Mouse (Mus musculus) limb, embryonic 15.5 days (tissue): ENCODE results near the gene Numbl. TPM values are rescaled to one million over a fixed set of nuclear protein-coding genes. Genes with fewer than 3 reads are reported as not detected.
A peak's percentile ranks its signal among the peaks of the same experiment; 100 is the strongest.

Source experiments
- ATAC-seq: fragments of 200-750 bp; cut with Nextera tagmentation; 2 replicates; pipeline ENCODE4 v1.8.0; 2017; ENCODE audit warnings: low read depth, moderate TSS enrichment; ENCODE audit not compliant: insufficient number of reproducible peaks, low FRiP score, low TSS enrichment
- H3K27ac ChIP-seq: fragments of 300-500 bp; sonication (generic); 2 replicates; pipeline ENCODE4 v1.5.1; 2015; ENCODE audit warnings: moderate library complexity, mild to moderate bottlenecking, inconsistent platforms
- H3K27me3 ChIP-seq: fragments of 300-500 bp; sonication (generic); 2 replicates; pipeline ENCODE4 v1.6.1; 2015; ENCODE audit warnings: inconsistent platforms
- H3K36me3 ChIP-seq: fragments of 300-500 bp; sonication (generic); 2 replicates; pipeline ENCODE4 v1.6.1; 2015; ENCODE audit warnings: inconsistent platforms
- H3K4me1 ChIP-seq: fragments of 300-500 bp; sonication (generic); 2 replicates; pipeline ENCODE4 v1.6.1; 2015; ENCODE audit warnings: inconsistent platforms
- H3K4me2 ChIP-seq: fragments of 300-500 bp; sonication (generic); 2 replicates; pipeline ENCODE4 v1.6.1; 2015; ENCODE audit warnings: mild to moderate bottlenecking, inconsistent platforms
- H3K4me3 ChIP-seq: fragments of 300-500 bp; sonication (generic); 2 replicates; pipeline ENCODE4 v1.5.1; 2015; ENCODE audit warnings: mild to moderate bottlenecking, inconsistent platforms
- H3K9ac ChIP-seq: fragments of 300-500 bp; sonication (generic); 2 replicates; pipeline ENCODE4 v1.6.1; 2015; ENCODE audit warnings: inconsistent platforms
- H3K9me3 ChIP-seq: fragments of 300-500 bp; sonication (generic); 2 replicates; pipeline ENCODE4 v1.6.1; 2016; ENCODE audit warnings: inconsistent platforms
- WGBS: fragments of 180-500 bp; shearing (Covaris S2); methylation state at CpG from one replicate; pipeline ENCODE4 v1.1.7; 2015; 5-methylcytosine and 5-hydroxymethylcytosine counted together
- polyA plus RNA-seq: library from polyadenylated mRNA; unstranded; fragments of >200 nt; fragmentation: Nextera tagmentation; extraction: Ambion mirVana; gene quantifications from 2 replicates; pipeline ENCODE4 v1.2.1, GENCODE M21; 2015

Gene Numbl
- polyA plus RNA-seq, 1 experiment from 2014 or later: 41.7 TPM

GRCm38 (mm10) chr7:27257046-27257851, 984 bp upstream of the Numbl start:
- 9% methylated on average over 27 of the region's 27 CpGs for WGBS
- H3K4me1 ChIP-seq: peaks cover 31% of the 10 kb centered on the region
- H3K9ac ChIP-seq: 0 out of 2 replicates have a peak overlapping the region, but pooled peaks have one; percentile 17
- peak overlapping the region; percentile 80 for H3K4me2 ChIP-seq
- H3K9me3 ChIP-seq: no peaks in the 10 kb centered on the region
- peak overlapping the region; percentile 97 for H3K27ac ChIP-seq
- no peaks in the 10 kb centered on the region for H3K27me3 ChIP-seq
- 0 out of 2 replicates have a peak, but pooled peaks have one; percentile 0 for ATAC-seq
- H3K4me3 ChIP-seq: peak overlapping the region; percentile 83
- H3K36me3 ChIP-seq: peaks cover 29% of the 10 kb centered on the region

GRCm38 (mm10) chr7:27257852-27258204, 405 bp upstream of the Numbl start:
- H3K4me2 ChIP-seq: peak overlapping the region; percentile 80
- 1% methylated on average over 5 of the region's 6 CpGs for WGBS
- H3K4me1 ChIP-seq: peaks cover 30% of the 10 kb centered on the region
- no peaks in the 10 kb centered on the region for H3K27me3 ChIP-seq
- H3K9ac ChIP-seq: no peak overlapping the region
- peaks cover 32% of the 10 kb centered on the region for H3K36me3 ChIP-seq
- peak overlapping the region; percentile 83 for H3K4me3 ChIP-seq
- H3K27ac ChIP-seq: peak overlapping the region; percentile 97
- no peaks in the 10 kb centered on the region for H3K9me3 ChIP-seq
- ATAC-seq: peak; percentile 9; the same call in 1 of the 2 replicates

GRCm38 (mm10) chr7:27259271-27259721, 1.1 kb downstream of the Numbl start:
- Histone ChIP-seq H3K4me1 (peaks cover 29% of the 10 kb centered on the region), H3K36me3 (peaks cover 36% of the 10 kb centered on the region), H3K9ac (peak overlapping the region; percentile 95), H3K27me3 (no peaks in the 10 kb centered on the region), H3K9me3 (no peaks in the 10 kb centered on the region), H3K4me3 (peak overlapping the region; percentile 83), H3K4me2 (peak overlapping the region; percentile 80), H3K27ac (peak overlapping the region; percentile 97)
- WGBS: 1% methylated on average over 9 of the region's 9 CpGs
- ATAC-seq: no peak

- ATAC-seq: no peak
- 23% methylated on average over 5 of the region's 5 CpGs for WGBS
- H3K36me3 ChIP-seq: peaks cover 36% of the 10 kb centered on the region
- peak overlapping the region; percentile 83 for H3K4me3 ChIP-seq
- no peaks in the 10 kb centered on the region for H3K27me3 ChIP-seq
- H3K9me3 ChIP-seq: no peaks in the 10 kb centered on the region
- H3K27ac ChIP-seq: peak overlapping the region; percentile 97
- H3K9ac ChIP-seq: peak overlapping the region; percentile 95
- H3K4me2 ChIP-seq: peak overlapping the region; percentile 80
- H3K4me1 ChIP-seq: peaks cover 29% of the 10 kb centered on the region
Measured at GRCm38 (mm10) chr7:27259771-27260170, 1.5 kb downstream of the Numbl start.

GRCm38 (mm10) chr7:27260856-27261255, 2.6 kb downstream of the Numbl start:
- no peak for ATAC-seq
- H3K27ac ChIP-seq: no peak overlapping the region
- no peak overlapping the region for H3K4me3 ChIP-seq
- no peak overlapping the region; the same call in 1 of the 2 replicates for H3K4me2 ChIP-seq
- WGBS: 84% methylated on average over 7 of the region's 7 CpGs
- H3K9me3 ChIP-seq: no peaks in the 10 kb centered on the region
- H3K27me3 ChIP-seq: no peaks in the 10 kb centered on the region
- no peak overlapping the region for H3K9ac ChIP-seq
- H3K36me3 ChIP-seq: peaks cover 41% of the 10 kb centered on the region
- peaks cover 28% of the 10 kb centered on the region for H3K4me1 ChIP-seq

- H3K27ac ChIP-seq: no peak overlapping the region
- no peaks in the 10 kb centered on the region for H3K27me3 ChIP-seq
- peaks cover 24% of the 10 kb centered on the region for H3K4me1 ChIP-seq
- 83% methylated on average over 6 of the region's 6 CpGs for WGBS
- no peak overlapping the region for H3K9ac ChIP-seq
- H3K4me2 ChIP-seq: no peak overlapping the region
- ATAC-seq: no peak
- H3K36me3 ChIP-seq: peaks cover 51% of the 10 kb centered on the region
- no peak overlapping the region for H3K4me3 ChIP-seq
- no peaks in the 10 kb centered on the region for H3K9me3 ChIP-seq
Measured at GRCm38 (mm10) chr7:27261888-27262287, 3.7 kb downstream of the Numbl start.

- WGBS: 77% methylated on average over 12 of the region's 12 CpGs
- no peak overlapping the region for H3K27ac ChIP-seq
- no peak overlapping the region for H3K4me3 ChIP-seq
- ATAC-seq: no peak
- no peak overlapping the region for H3K9ac ChIP-seq
- H3K27me3 ChIP-seq: no peaks in the 10 kb centered on the region
- no peak overlapping the region for H3K4me2 ChIP-seq
- H3K9me3 ChIP-seq: peaks cover 4% of the 10 kb centered on the region; the same call in 1 of the 2 replicates
- peaks cover 80% of the 10 kb centered on the region for H3K36me3 ChIP-seq
- H3K4me1 ChIP-seq: peaks cover 9% of the 10 kb centered on the region
Measured at GRCm38 (mm10) chr7:27264761-27265160, 6.5 kb downstream of the Numbl start.

GRCm38 (mm10) chr7:27266515-27267128, 8.4 kb downstream of the Numbl start:
- Histone ChIP-seq H3K4me2 (no peak overlapping the region), H3K9me3 (peaks cover 4% of the 10 kb centered on the region; the same call in 1 of the 2 replicates), H3K4me1 (no peaks in the 10 kb centered on the region), H3K27ac (no peak overlapping the region), H3K36me3 (peaks cover 96% of the 10 kb centered on the region), H3K9ac (no peak overlapping the region), H3K4me3 (no peak overlapping the region), H3K27me3 (no peaks in the 10 kb centered on the region)
- ATAC-seq: no peak
- WGBS: 69% methylated on average over 20 of the region's 20 CpGs

- no peaks in the 10 kb centered on the region for H3K27me3 ChIP-seq
- no peak overlapping the region for H3K9ac ChIP-seq
- no peak for ATAC-seq
- H3K4me1 ChIP-seq: peaks cover 4% of the 10 kb centered on the region; the same call in 1 of the 2 replicates
- WGBS: 92% methylated on average over 8 of the region's 8 CpGs
- peaks cover 4% of the 10 kb centered on the region; the same call in 1 of the 2 replicates for H3K9me3 ChIP-seq
- no peak overlapping the region for H3K4me3 ChIP-seq
- H3K4me2 ChIP-seq: no peak overlapping the region
- peaks cover 91% of the 10 kb centered on the region for H3K36me3 ChIP-seq
- H3K27ac ChIP-seq: no peak overlapping the region
Measured at GRCm38 (mm10) chr7:27271423-27271822, 13.2 kb downstream of the Numbl start.

GRCm38 (mm10) chr7:27273739-27274351, 15.6 kb downstream of the Numbl start:
- H3K27ac ChIP-seq: no peak overlapping the region
- H3K9me3 ChIP-seq: peaks cover 2% of the 10 kb centered on the region; the same call in 1 of the 2 replicates
- no peaks in the 10 kb centered on the region for H3K27me3 ChIP-seq
- peaks cover 4% of the 10 kb centered on the region; the same call in 1 of the 2 replicates for H3K4me1 ChIP-seq
- H3K9ac ChIP-seq: no peak overlapping the region
- peaks cover 90% of the 10 kb centered on the region for H3K36me3 ChIP-seq
- no peak overlapping the region for H3K4me3 ChIP-seq
- no peak overlapping the region for H3K4me2 ChIP-seq
- 63% methylated on average over 32 of the region's 32 CpGs for WGBS
- ATAC-seq: no peak

GRCm38 (mm10) chr7:27274916-27275315, 16.7 kb downstream of the Numbl start:
- 89% methylated on average over 4 of the region's 4 CpGs for WGBS
- no peak for ATAC-seq
- no peaks in the 10 kb centered on the region for H3K27me3 ChIP-seq
- no peak overlapping the region for H3K9ac ChIP-seq
- H3K36me3 ChIP-seq: peaks cover 90% of the 10 kb centered on the region
- no peak overlapping the region for H3K4me3 ChIP-seq
- no peak overlapping the region for H3K27ac ChIP-seq
- H3K4me1 ChIP-seq: peaks cover 4% of the 10 kb centered on the region; the same call in 1 of the 2 replicates
- no peak overlapping the region for H3K4me2 ChIP-seq
- no peaks in the 10 kb centered on the region for H3K9me3 ChIP-seq
